Mouse (Mus musculus) layer of hippocampus, adult 2 months (tissue): Measurements from ENCODE around the gene Olfr361. TPM values are rescaled to one million over a fixed set of nuclear protein-coding genes. Genes with fewer than 3 reads are reported as not detected.
"Not testable (repeated sequence)": the region's sequence is repeated elsewhere in the genome, so short reads cannot be mapped to it uniquely, and the experiment has no call there.

ENCODE experiments used
- DNase-seq, 2 experiments: peaks; one replicate each; pipeline ENCODE4 v3.0.0; 2022; ENCODE audit warnings: low spot score in 2 of 2
- H3K27ac ChIP-seq: fragments of 200-600 bp; 2 replicates; pipeline ENCODE4 v1.8.1; 2022
- H3K4me3 ChIP-seq: fragments of 200-600 bp; 2 replicates; pipeline ENCODE4 v1.8.1; 2022; ENCODE audit warnings: mild to moderate bottlenecking
- CTCF ChIP-seq: fragments of 200-600 bp; conservative IDR thresholded peaks from 2 replicates; pipeline ENCODE4 v1.8.1; 2022; ENCODE audit warnings: antibody characterized with exemption, mild to moderate bottlenecking, moderate library complexity
- long read RNA-seq, 2 experiments: library from polyadenylated mRNA; stranded (forward); transcript quantifications; one replicate each; pipeline ENCODE4 v2.0.0; 2021; ENCODE audit warnings: borderline mapping rate in 2 of 2
- total RNA-seq, 2 experiments: library from RNA; stranded (reverse); gene quantifications; 2 replicates each; pipeline ENCODE4 v1.2.3; 2021

Gene Olfr361
- not detected for total RNA-seq
- long read RNA-seq, experiment 1 = 0 reads
- long read RNA-seq, experiment 2 = 0 reads

DNA sequence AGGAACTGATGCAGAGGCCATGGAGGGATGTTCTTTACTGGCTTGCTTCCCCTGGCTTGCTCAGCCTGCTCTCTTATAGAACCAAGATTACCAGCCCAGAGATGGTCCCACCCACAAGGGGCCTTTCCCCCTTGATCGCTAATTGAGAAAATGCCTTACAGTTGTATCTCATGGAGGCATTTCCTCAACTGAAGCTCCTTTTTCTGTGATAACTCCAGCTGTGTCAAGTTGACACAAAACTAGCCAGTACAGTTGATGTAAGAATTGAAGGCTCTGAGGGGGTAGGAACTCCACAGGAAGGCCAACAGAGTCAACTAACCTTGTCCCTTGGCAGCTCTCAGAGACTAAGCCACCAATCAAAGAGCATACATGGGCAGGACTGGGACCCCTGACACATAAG is at the start of gene Olfr361:
Olfr361 (minus strand) TSS at position 101 of the 400 bp plus-strand sequence.
- DNase-seq, H3K4me3 ChIP-seq, H3K27ac ChIP-seq: not testable (repeated sequence)

- no peak for TF ChIP-seq CTCF
- Histone ChIP-seq H3K27ac (no peak within 1 kb of the TSS), H3K4me3 (no peak within 1 kb of the TSS)
- DNase-seq = no peak
Measured at GRCm38 (mm10) chr2:37117810-37118209, 28.7 kb upstream of the Olfr361 start, which contains the start of gene Olfr362. Olfr362 (minus strand) TSS chr2:37117910.

GRCm38 (mm10) chr2:37065446-37065845 is 23.6 kb downstream of the Olfr361 start, which contains the start of gene Olfr360:
Olfr360 (plus strand) TSS chr2:37065746.
- Histone ChIP-seq H3K27ac (no peak within 1 kb of the TSS), H3K4me3 (no peak within 1 kb of the TSS)
- TF ChIP-seq CTCF = no peak
- DNase-seq = no peak

Other genes starting within 250 kb of the Olfr361 start
- gene Olfr350, start 243.0 kb downstream of the Olfr361 start, total RNA-seq = not detected
- gene Olfr351, start 226.6 kb downstream of the Olfr361 start, total RNA-seq = not detected
- gene Olfr352, start 220.8 kb downstream of the Olfr361 start, total RNA-seq = not detected
- gene Olfr353, start 196.4 kb downstream of the Olfr361 start, total RNA-seq = not detected
- not detected for gene Olfr354, start 183.6 kb downstream of the Olfr361 start, total RNA-seq
- gene Olfr355, start 160.4 kb downstream of the Olfr361 start, total RNA-seq = not detected
- gene Olfr356, start 152.2 kb downstream of the Olfr361 start, total RNA-seq = not detected
- gene Olfr357, start 95.5 kb downstream of the Olfr361 start, total RNA-seq = not detected
- not detected for gene Olfr358, start 80.0 kb downstream of the Olfr361 start, total RNA-seq
- gene Olfr360, start 23.5 kb downstream of the Olfr361 start, total RNA-seq = not detected
- gene Olfr362, start 28.6 kb upstream of the Olfr361 start, total RNA-seq = not detected
- gene Olfr364-ps1, start 50.0 kb upstream of the Olfr361 start, total RNA-seq = not detected
- gene Olfr365, start 98.9 kb upstream of the Olfr361 start, total RNA-seq = under 1 TPM in 1 of 2 experiments, not detected in 1; 0.08 TPM
- not detected for gene Olfr366, start 122.3 kb upstream of the Olfr361 start, total RNA-seq
- not detected for gene Olfr368, start 237.2 kb upstream of the Olfr361 start, total RNA-seq